Mouse (Mus musculus): ENCODE measurements around the gene Rbfox3. TPM values are rescaled to one million over a fixed set of nuclear protein-coding genes. Genes with fewer than 3 reads are reported as not detected.

Rbfox3 gene
- polyA plus RNA-seq, 1 experiment, result 163 TPM

GRCm38 (mm10) chr11:118601484-118601883, 309.9 kb downstream of the Rbfox3 start:
- no peak for DNase-seq
- WGBS, result 26% methylated on average over 9 of the region's 9 CpGs
- no peak for TF ChIP-seq POLR2A (IDR thresholded peaks at IDR 0.05; ENCODE audit: borderline replicate concordance, insufficient read depth, low read length)

DNA sequence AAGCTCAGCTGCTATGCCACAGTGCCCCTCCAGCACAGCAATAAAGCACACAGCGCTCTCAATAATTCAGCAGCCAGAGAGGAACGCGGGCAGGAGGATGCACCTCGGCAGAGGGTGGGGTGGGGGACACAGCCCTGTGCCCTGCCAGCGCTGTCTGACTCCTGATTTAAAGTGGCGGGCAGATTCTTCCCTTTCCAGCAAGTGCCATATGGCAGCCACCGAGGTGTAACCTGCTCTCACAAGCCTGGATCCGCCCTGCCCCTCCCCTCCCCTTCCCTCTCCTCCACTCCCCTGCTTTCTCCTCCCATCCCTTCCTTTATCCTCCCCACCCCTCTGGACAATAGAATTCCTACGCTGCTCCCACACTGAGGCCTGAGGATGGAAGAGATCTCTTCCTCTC, 311.2 kb downstream of the Rbfox3 start:
- Histone ChIP-seq H3K27me3 (ENCODE audit: control insufficient read depth, insufficient read depth, low read length) (no peaks in the 10 kb centered on the region), H3K4me3 (replicated peaks; ENCODE audit: insufficient read depth, low read depth, low read length) (no peak overlapping the region), H3K4me1 (ENCODE audit: control insufficient read depth, insufficient read depth, low read length) (peaks cover 87% of the 10 kb centered on the region), H3K27ac (ENCODE audit: insufficient read depth, low read length) (no peak overlapping the region)
- DNase-seq, result peak; percentile 74 to 86
- TF ChIP-seq CTCF (IDR thresholded peaks at IDR 0.05; ENCODE audit: borderline replicate concordance, insufficient read depth, low read depth, low read length), result no peak
- TF ChIP-seq POLR2A (IDR thresholded peaks at IDR 0.05; ENCODE audit: borderline replicate concordance, insufficient read depth, low read length), result no peak
- 2% methylated on average over 9 of the region's 9 CpGs for WGBS

More at GRCm38 (mm10) chr11:118601484-118601883, 309.9 kb downstream of the Rbfox3 start:
- Histone ChIP-seq H3K4me1 (ENCODE audit: control insufficient read depth, insufficient read depth, low read length) (peaks cover 76% of the 10 kb centered on the region), H3K27ac (ENCODE audit: insufficient read depth, low read length) (no peak overlapping the region), H3K27me3 (ENCODE audit: control insufficient read depth, insufficient read depth, low read length) (no peaks in the 10 kb centered on the region), H3K4me3 (replicated peaks; ENCODE audit: insufficient read depth, low read depth, low read length) (no peak overlapping the region)

DNA sequence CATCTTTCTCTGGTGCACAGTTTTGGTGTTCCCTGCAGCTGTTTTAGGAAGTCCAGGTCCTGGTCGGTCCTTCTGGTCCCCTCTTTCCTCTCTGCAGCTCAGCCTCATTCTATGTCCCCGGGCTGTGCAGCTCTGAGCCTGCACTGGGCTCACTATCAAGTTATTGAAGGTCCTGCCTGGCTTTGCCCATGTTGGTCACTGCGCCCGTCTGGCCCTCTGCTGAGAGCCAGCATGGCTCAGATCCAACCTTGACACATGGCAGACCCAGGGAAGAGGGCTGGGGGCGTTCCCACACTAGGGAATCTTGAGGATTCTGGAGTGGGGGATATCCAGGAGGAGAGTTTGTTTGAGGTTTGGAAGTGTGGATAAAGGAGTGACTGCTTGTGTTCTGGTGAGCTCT, 312.7 kb downstream of the Rbfox3 start:
- H3K4me1 ChIP-seq (ENCODE audit: control insufficient read depth, insufficient read depth, low read length), result peaks cover 91% of the 10 kb centered on the region
- no peak overlapping the region for H3K4me3 ChIP-seq (replicated peaks; ENCODE audit: insufficient read depth, low read depth, low read length)
- WGBS, result 5% methylated on average over 5 of the region's 5 CpGs
- H3K27me3 ChIP-seq (ENCODE audit: control insufficient read depth, insufficient read depth, low read length), result no peaks in the 10 kb centered on the region
- TF ChIP-seq POLR2A (IDR thresholded peaks at IDR 0.05; ENCODE audit: borderline replicate concordance, insufficient read depth, low read length) (no peak), CTCF (IDR thresholded peaks at IDR 0.05; ENCODE audit: borderline replicate concordance, insufficient read depth, low read depth, low read length) (no peak)
- DNase-seq, result peak; percentile 72 to 82
- 0 out of 2 replicates have a peak overlapping the region, but pooled peaks have one; percentile 15 for H3K27ac ChIP-seq (ENCODE audit: insufficient read depth, low read length)

DNA sequence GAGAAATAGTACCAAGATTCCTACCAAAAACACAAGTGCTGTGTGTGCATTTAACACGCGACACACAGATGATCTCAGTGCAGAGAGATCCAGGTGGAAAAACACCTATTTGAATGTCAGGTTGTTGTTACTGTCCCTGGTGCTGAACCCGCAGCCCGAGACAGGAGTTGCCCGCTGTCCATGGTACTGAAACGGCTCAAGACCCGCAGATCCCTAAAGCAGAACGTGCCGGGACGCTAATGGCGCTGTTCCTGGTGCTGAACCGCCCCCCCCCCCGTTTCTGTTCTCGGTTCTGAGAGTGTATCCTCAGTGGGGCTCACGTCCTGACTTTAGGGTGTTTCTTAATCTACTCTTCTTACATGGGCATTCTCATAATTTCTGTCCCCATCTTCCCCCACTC, 326.6 kb downstream of the Rbfox3 start:
- peaks cover 76% of the 10 kb centered on the region for H3K4me1 ChIP-seq (ENCODE audit: control insufficient read depth, insufficient read depth, low read length)
- no peak overlapping the region for H3K27ac ChIP-seq (ENCODE audit: insufficient read depth, low read length)
- H3K27me3 ChIP-seq (ENCODE audit: control insufficient read depth, insufficient read depth, low read length), result no peaks in the 10 kb centered on the region
- no peak for DNase-seq
- TF ChIP-seq POLR2A (IDR thresholded peaks at IDR 0.05; ENCODE audit: borderline replicate concordance, insufficient read depth, low read length) (no peak), CTCF (IDR thresholded peaks at IDR 0.05; ENCODE audit: borderline replicate concordance, insufficient read depth, low read depth, low read length) (no peak)
- WGBS, result 30% methylated on average over 15 of the region's 15 CpGs
- H3K4me3 ChIP-seq (replicated peaks; ENCODE audit: insufficient read depth, low read depth, low read length), result no peak overlapping the region

DNA sequence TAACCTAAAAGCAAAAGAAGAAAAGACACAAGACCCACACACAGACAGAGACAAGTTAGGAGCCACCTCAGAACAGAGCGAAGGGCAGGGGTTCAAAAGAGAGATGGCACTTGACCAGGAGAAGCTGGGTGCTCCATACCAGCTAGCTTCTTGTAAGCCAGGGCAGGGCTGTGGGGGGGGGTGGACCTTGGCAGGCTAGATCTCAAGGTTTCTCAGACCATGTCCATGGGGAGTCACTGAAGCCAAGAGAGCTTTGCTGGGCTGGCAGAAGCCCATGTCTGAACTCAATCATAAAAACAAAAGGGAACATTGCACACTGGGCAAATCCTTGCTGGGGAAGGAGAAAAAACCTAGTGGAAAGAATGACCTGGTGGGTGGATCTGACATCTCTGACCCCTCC, 327.4 kb downstream of the Rbfox3 start:
- Histone ChIP-seq H3K27ac (ENCODE audit: insufficient read depth, low read length) (no peak overlapping the region), H3K4me1 (ENCODE audit: control insufficient read depth, insufficient read depth, low read length) (peaks cover 75% of the 10 kb centered on the region), H3K4me3 (replicated peaks; ENCODE audit: insufficient read depth, low read depth, low read length) (no peak overlapping the region), H3K27me3 (ENCODE audit: control insufficient read depth, insufficient read depth, low read length) (no peaks in the 10 kb centered on the region)
- TF ChIP-seq POLR2A (IDR thresholded peaks at IDR 0.05; ENCODE audit: borderline replicate concordance, insufficient read depth, low read length), result no peak
- no peak for TF ChIP-seq CTCF (IDR thresholded peaks at IDR 0.05; ENCODE audit: borderline replicate concordance, insufficient read depth, low read depth, low read length)
- WGBS, result 23% methylated on average over 1 of the region's 1 CpGs
- DNase-seq, result peak in 1 of 2 experiments; percentile 43

DNA sequence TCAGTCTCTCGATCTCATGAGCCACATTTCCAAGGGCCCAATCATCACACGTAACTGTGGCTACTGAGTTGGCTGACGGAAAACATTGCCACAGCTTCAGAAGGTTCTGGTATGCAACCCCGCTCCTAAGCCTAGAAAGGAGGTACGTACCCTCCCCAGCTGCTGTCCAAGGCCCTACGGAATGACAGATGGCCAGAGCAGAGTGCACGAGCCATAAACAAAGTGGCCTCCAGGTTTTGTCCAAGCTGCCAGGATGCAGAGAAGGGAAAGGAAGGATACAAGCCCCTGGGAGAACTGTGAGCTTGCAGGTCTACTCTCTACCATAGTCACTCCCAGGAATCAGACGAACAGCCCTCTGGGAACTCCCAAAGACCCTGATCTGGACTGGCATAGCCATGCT, 327.8 kb downstream of the Rbfox3 start:
- H3K27me3 ChIP-seq (ENCODE audit: control insufficient read depth, insufficient read depth, low read length), result no peaks in the 10 kb centered on the region
- no peak overlapping the region for H3K27ac ChIP-seq (ENCODE audit: insufficient read depth, low read length)
- H3K4me3 ChIP-seq (replicated peaks; ENCODE audit: insufficient read depth, low read depth, low read length), result no peak overlapping the region
- TF ChIP-seq CTCF (IDR thresholded peaks at IDR 0.05; ENCODE audit: borderline replicate concordance, insufficient read depth, low read depth, low read length) (no peak), POLR2A (IDR thresholded peaks at IDR 0.05; ENCODE audit: borderline replicate concordance, insufficient read depth, low read length) (no peak)
- WGBS, result 18% methylated on average over 8 of the region's 8 CpGs
- peaks cover 77% of the 10 kb centered on the region for H3K4me1 ChIP-seq (ENCODE audit: control insufficient read depth, insufficient read depth, low read length)
- peak in 1 of 2 experiments; percentile 49 for DNase-seq

DNA sequence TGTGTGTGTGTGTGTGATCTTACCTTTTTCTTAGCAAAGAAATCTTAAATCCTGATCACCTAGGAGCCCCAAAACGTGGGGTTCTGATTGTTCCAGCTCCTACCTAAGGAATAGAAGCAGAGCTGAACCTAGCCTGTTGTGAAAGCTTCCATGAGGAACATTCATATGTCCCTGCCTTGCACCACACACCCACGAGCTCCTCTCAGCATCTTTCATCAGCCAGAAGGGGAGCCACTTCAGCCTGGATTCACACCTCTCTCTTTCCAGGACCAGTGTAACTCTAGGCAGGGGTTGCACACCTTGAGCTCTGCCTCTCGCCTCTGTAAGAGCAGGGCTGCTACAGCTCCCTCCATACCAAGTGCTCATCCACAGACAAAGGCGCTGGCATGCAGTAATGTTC, 330.4 kb downstream of the Rbfox3 start:
- DNase-seq, result no peak
- WGBS, result 37% methylated on average over 4 of the region's 4 CpGs
- no peak overlapping the region for H3K4me3 ChIP-seq (replicated peaks; ENCODE audit: insufficient read depth, low read depth, low read length)
- TF ChIP-seq CTCF (IDR thresholded peaks at IDR 0.05; ENCODE audit: borderline replicate concordance, insufficient read depth, low read depth, low read length) (no peak), POLR2A (IDR thresholded peaks at IDR 0.05; ENCODE audit: borderline replicate concordance, insufficient read depth, low read length) (no peak)
- no peaks in the 10 kb centered on the region for H3K27me3 ChIP-seq (ENCODE audit: control insufficient read depth, insufficient read depth, low read length)
- H3K4me1 ChIP-seq (ENCODE audit: control insufficient read depth, insufficient read depth, low read length), result peaks cover 76% of the 10 kb centered on the region
- H3K27ac ChIP-seq (ENCODE audit: insufficient read depth, low read length), result no peak overlapping the region

DNA sequence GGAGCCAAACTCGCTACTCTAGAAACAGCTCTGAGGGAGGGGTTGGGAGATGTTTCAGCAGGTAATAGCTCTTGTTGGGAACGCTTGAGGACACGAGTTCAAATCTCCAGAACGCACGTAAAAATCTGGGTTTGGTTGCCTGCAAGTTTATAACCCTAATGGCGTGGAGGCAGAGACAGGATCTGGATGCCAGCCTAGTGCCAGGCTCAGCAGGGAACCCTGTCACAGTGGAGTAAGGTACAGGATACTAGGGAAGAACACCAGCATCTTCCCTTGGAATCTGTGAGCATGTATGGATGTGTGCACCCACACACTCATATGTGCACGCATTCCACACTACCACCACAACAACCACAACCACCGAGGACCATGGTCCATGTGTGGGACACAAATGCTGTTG, 331.8 kb downstream of the Rbfox3 start:
- no peak for TF ChIP-seq CTCF (IDR thresholded peaks at IDR 0.05; ENCODE audit: borderline replicate concordance, insufficient read depth, low read depth, low read length)
- no peak for TF ChIP-seq POLR2A (IDR thresholded peaks at IDR 0.05; ENCODE audit: borderline replicate concordance, insufficient read depth, low read length)
- H3K4me1 ChIP-seq (ENCODE audit: control insufficient read depth, insufficient read depth, low read length), result peaks cover 69% of the 10 kb centered on the region
- no peak overlapping the region for H3K4me3 ChIP-seq (replicated peaks; ENCODE audit: insufficient read depth, low read depth, low read length)
- no peaks in the 10 kb centered on the region for H3K27me3 ChIP-seq (ENCODE audit: control insufficient read depth, insufficient read depth, low read length)
- 43% methylated on average over 8 of the region's 8 CpGs for WGBS
- peak; percentile 58 to 60 for DNase-seq
- H3K27ac ChIP-seq (ENCODE audit: insufficient read depth, low read length), result no peak overlapping the region
